Mouse (Mus musculus) limb, embryonic 10.5 days (tissue): ENCODE measurements around the gene Babam1. TPM values are rescaled to one million over a fixed set of nuclear protein-coding genes. Genes with fewer than 3 reads are reported as not detected.
A peak's percentile ranks its signal among the peaks of the same experiment; 100 is the strongest.

Source experiments
- DNase-seq: peaks from one replicate; pipeline ENCODE4 v3.0.0-alpha.2; 2017; ENCODE audit warnings: low spot score
- H3K27ac ChIP-seq: fragments of 300-500 bp; sonication (generic); 2 replicates; pipeline ENCODE4 v1.5.1; 2016; ENCODE audit warnings: mild to moderate bottlenecking
- H3K27me3 ChIP-seq: fragments of 300-500 bp; sonication (generic); 2 replicates; pipeline ENCODE4 v1.6.1; 2016; ENCODE audit warnings: low read depth, mild to moderate bottlenecking; ENCODE audit not compliant: poor library complexity, severe bottlenecking
- H3K36me3 ChIP-seq: fragments of 300-500 bp; sonication (generic); 2 replicates; pipeline ENCODE4 v1.6.1; 2016; ENCODE audit warnings: mild to moderate bottlenecking, moderate library complexity
- H3K4me1 ChIP-seq: fragments of 300-500 bp; sonication (generic); 2 replicates; pipeline ENCODE4 v1.6.1; 2016
- H3K4me3 ChIP-seq: fragments of 300-500 bp; sonication (generic); 2 replicates; pipeline ENCODE4 v1.5.1; 2016; ENCODE audit warnings: mild to moderate bottlenecking, moderate library complexity
- H3K9me3 ChIP-seq: fragments of 300-500 bp; sonication (generic); replicated peaks from 2 replicates; pipeline ENCODE4 v1.6.1; 2016; ENCODE audit warnings: mild to moderate bottlenecking
- WGBS: fragments of 180-500 bp; shearing (Covaris S2); methylation state at CpG from one replicate; pipeline ENCODE4 v1.1.7; 2016; 5-methylcytosine and 5-hydroxymethylcytosine counted together
- polyA plus RNA-seq: library from polyadenylated mRNA; unstranded; fragments of >200 nt; fragmentation: Nextera tagmentation; extraction: Ambion mirVana; gene quantifications from 2 replicates; pipeline ENCODE4 v1.2.1, GENCODE M21; 2016

Babam1 gene
- polyA plus RNA-seq, 1 experiment from 2014 or later: 123 TPM

DNA sequence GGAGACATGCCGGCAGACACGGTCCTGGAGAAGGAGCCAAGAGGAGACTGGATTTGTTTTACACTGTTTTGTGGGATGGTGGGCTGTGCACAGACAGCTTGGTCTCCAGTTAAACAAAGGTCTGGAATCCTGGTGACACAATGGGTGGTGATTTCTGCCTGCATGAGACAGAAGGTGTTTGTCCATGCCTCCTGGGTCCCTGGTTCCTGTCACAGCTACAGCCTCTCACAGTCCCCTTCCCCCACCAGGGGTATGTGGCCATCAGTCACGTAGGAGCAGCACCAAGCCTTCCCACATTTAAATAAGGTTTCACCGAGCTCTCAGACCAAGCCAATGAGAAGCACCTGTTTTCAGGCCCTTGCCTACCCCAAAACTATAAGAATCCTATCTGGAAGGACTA, 54.7 kb downstream of the Babam1 start:
- Histone ChIP-seq H3K9me3 (no peaks in the 10 kb centered on the region), H3K4me3 (no peak overlapping the region), H3K36me3 (no peaks in the 10 kb centered on the region; the same call in 1 of the 2 replicates), H3K27ac (no peak overlapping the region), H3K27me3 (0 out of 2 replicates have a peak, but pooled peaks cover 4% of the 10 kb centered on the region), H3K4me1 (peaks cover 12% of the 10 kb centered on the region; the same call in 1 of the 2 replicates)
- WGBS: 63% methylated on average over 4 of the region's 4 CpGs
- no peak for DNase-seq

DNA sequence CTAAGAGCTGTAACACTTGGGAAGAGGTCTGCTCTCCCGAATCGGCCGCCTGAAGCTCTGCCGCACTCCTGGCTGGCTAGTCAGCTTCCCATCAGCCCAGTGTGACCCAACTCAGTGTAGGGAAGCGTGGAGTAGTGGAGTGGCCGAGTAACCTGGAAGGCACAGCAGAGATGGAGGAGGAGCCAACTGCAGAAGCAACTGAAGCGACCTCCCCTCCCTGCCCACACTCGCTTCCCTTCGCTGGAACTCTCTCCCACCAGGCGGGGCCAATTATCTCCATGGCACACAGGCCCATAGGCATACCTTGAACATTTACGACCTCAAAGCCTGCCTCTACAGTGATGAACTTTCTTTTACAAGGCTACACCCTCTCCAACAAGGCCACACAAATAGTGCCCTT, 55.1 kb downstream of the Babam1 start:
- no peak for DNase-seq
- Histone ChIP-seq H3K36me3 (peaks cover 2% of the 10 kb centered on the region), H3K9me3 (no peaks in the 10 kb centered on the region), H3K4me3 (no peak overlapping the region), H3K4me1 (peaks cover 14% of the 10 kb centered on the region), H3K27ac (no peak overlapping the region), H3K27me3 (peaks cover 6% of the 10 kb centered on the region; the same call in 1 of the 2 replicates)
- 40% methylated on average over 11 of the region's 11 CpGs for WGBS

DNA sequence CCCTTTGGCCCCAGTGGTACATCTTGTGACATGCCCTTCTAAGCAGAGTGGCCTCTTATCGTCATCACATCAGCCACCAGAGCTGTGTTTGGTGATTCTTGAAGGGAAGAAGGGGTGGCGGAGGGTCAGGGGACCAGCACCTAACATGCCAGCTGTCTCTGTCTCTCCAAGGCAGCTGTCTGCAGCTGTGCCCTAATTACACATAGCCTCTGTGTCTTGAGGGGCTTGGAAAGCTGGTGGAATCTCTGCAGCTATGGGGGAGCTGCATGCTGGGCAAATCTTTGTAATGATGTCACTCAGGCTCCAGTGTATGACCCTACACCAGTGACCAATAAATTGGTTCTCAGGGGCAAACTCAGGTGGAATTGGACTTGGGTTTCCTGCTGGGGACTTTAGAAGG, 56.0 kb downstream of the Babam1 start:
- Histone ChIP-seq H3K9me3 (no peaks in the 10 kb centered on the region), H3K36me3 (peaks cover 11% of the 10 kb centered on the region), H3K4me1 (peaks cover 17% of the 10 kb centered on the region), H3K27ac (no peak overlapping the region), H3K27me3 (peaks cover 12% of the 10 kb centered on the region; the same call in 1 of the 2 replicates), H3K4me3 (no peak overlapping the region)
- 75% methylated on average over 2 of the region's 2 CpGs for WGBS
- peak; percentile 22 for DNase-seq

Other genes with a start within 250 kb of the Babam1 start
- gene Myo9b, start 124.1 kb upstream of the Babam1 start, polyA plus RNA-seq: 29.3 and 35.4 TPM in 2 replicates
- 69.3 and 70.7 TPM in 2 replicates for gene Haus8, start 123.9 kb upstream of the Babam1 start, polyA plus RNA-seq
- 92.4 and 95.0 TPM in 2 replicates for gene Use1, start 30.0 kb upstream of the Babam1 start, polyA plus RNA-seq
- gene Ocel1, start 25.6 kb upstream of the Babam1 start, polyA plus RNA-seq: 4.3 and 5.4 TPM in 2 replicates
- 77.4 and 87.2 TPM in 2 replicates for gene Nr2f6, start 14.9 kb upstream of the Babam1 start, polyA plus RNA-seq
- gene Ushbp1, start 1.1 kb upstream of the Babam1 start, polyA plus RNA-seq: 6.6 and 6.9 TPM in 2 replicates
- 34.2 and 38.4 TPM in 2 replicates for gene Ankle1, start 9.1 kb downstream of the Babam1 start, polyA plus RNA-seq
- 61.5 and 75.1 TPM in 2 replicates for gene Abhd8, start 66.8 kb downstream of the Babam1 start, polyA plus RNA-seq
- gene Mrpl34, start 68.1 kb downstream of the Babam1 start, polyA plus RNA-seq: 231 and 263 TPM in 2 replicates
- 130 and 138 TPM in 2 replicates for gene Dda1, start 72.3 kb downstream of the Babam1 start, polyA plus RNA-seq
- gene Ano8, start 89.1 kb downstream of the Babam1 start, polyA plus RNA-seq: 2.7 and 3.5 TPM in 2 replicates
- 26.8 and 28.2 TPM in 2 replicates for gene Gtpbp3, start 91.2 kb downstream of the Babam1 start, polyA plus RNA-seq
- 74.6 and 77.7 TPM in 2 replicates for gene Plvap, start 114.9 kb downstream of the Babam1 start, polyA plus RNA-seq
- gene Ccdc194, start 128.8 kb downstream of the Babam1 start, polyA plus RNA-seq: 0.65 and 0.78 TPM in 2 replicates
- gene Bst2, start 140.6 kb downstream of the Babam1 start, polyA plus RNA-seq: 5.6 TPM in 2 replicates
- gene Mvb12a, start 146.1 kb downstream of the Babam1 start, polyA plus RNA-seq: 76.2 and 77.5 TPM in 2 replicates
- gene Tmem221, start 162.0 kb downstream of the Babam1 start, polyA plus RNA-seq: 0.29 and 0.45 TPM in 2 replicates
- gene Nxnl1, start 169.7 kb downstream of the Babam1 start, polyA plus RNA-seq: not detected in 2 replicates
- 21.3 and 28.8 TPM in 2 replicates for gene Slc27a1, start 172.0 kb downstream of the Babam1 start, polyA plus RNA-seq
- gene Pgls, start 195.3 kb downstream of the Babam1 start, polyA plus RNA-seq: 241 and 263 TPM in 2 replicates
- gene Fam129c, start 200.8 kb downstream of the Babam1 start, polyA plus RNA-seq: 2.8 and 4.0 TPM in 2 replicates
- gene Colgalt1, start 214.1 kb downstream of the Babam1 start, polyA plus RNA-seq: 49.0 and 53.6 TPM in 2 replicates